Mouse (Mus musculus): ENCODE measurements at regions not wholly inside any gene's neighbourhood (a gene's known extent, or its start where the extent isn't known, plus 50 kb on each side); places are given as distances from the start of the nearest gene placed in this dataset.
A peak's percentile ranks its signal among the peaks of the same experiment; 100 is the strongest.

DNA sequence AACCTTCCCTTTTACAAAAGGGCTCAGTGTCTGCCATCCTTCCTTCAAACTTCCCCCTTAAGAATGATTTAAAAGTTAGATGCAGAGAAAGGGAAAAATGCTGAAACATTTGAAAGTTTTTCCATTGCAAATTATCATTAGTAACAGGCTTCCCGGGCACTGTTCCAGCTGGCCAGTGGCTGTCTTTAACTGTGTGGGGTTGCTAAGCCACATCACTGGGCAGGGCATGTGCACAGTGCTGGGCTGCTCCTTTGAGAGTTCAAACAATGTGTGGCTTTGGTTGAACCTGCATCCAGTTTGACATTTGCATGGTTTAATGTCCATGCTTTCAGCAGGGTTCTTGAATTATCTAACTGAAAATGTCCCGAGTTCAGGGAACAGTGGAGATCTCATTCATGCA, 512.1 kb upstream of the Id2 start:
- Histone ChIP-seq H3K9me3 (ENCODE audit: control insufficient read depth, low read length) (no peaks in the 10 kb centered on the region), H3K4me1 (ENCODE audit: control insufficient read depth, insufficient read depth, low read length) (peaks cover 8% of the 10 kb centered on the region), H3K9ac (ENCODE audit: low read depth, low read length) (no peak overlapping the region), H3K27ac (replicated peaks; ENCODE audit: low read depth, low read length) (peak overlapping the region; percentile 40; the same call in 1 of the 2 replicates), H3K4me2 (ENCODE audit: low read depth, low read length) (no peak overlapping the region), H3K4me3 (ENCODE audit: low read depth, low read length) (no peak overlapping the region), H3K27me3 (replicated peaks; ENCODE audit: control insufficient read depth, insufficient read depth, low read length) (no peaks in the 10 kb centered on the region), H3K36me3 (ENCODE audit: control insufficient read depth, insufficient read depth, low read length) (no peaks in the 10 kb centered on the region)
- ATAC-seq (ENCODE audit: low read depth) = peak; percentile 74; the same call in 1 of the 2 replicates
- DNase-seq (ENCODE audit: low spot score) = peak; percentile 87
- 32% methylated on average over 2 of the region's 2 CpGs for WGBS

DNA sequence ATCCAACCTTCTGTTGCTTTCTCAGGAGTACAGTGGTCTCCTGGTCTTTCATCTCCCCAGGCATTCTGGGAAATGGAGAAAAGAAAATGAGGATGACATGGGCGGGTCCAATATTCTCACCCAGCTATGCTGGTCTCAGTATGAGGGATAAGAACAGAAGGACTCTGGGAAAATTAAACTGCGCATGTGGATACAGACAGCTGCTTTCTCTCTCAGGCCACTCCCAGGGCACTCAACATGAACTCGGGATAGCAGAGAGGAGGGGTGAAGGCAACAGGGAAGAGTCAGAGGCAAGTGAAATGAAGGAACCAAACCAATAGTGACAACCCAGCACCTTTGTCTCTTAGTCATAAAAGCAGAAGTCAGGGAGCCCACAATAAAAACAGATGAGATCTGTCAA, 508.5 kb upstream of the Id2 start:
- H3K27ac ChIP-seq (replicated peaks; ENCODE audit: low read depth, low read length) = no peak overlapping the region
- no peak overlapping the region for H3K4me2 ChIP-seq (ENCODE audit: low read depth, low read length)
- 79% methylated on average over 3 of the region's 3 CpGs for WGBS
- H3K36me3 ChIP-seq (ENCODE audit: control insufficient read depth, insufficient read depth, low read length) = no peaks in the 10 kb centered on the region
- no peak overlapping the region for H3K4me3 ChIP-seq (ENCODE audit: low read depth, low read length)
- ATAC-seq (ENCODE audit: low read depth) = no peak
- no peak for DNase-seq (ENCODE audit: low spot score)
- no peaks in the 10 kb centered on the region for H3K9me3 ChIP-seq (ENCODE audit: control insufficient read depth, low read length)
- H3K9ac ChIP-seq (ENCODE audit: low read depth, low read length) = no peak overlapping the region
- H3K27me3 ChIP-seq (replicated peaks; ENCODE audit: control insufficient read depth, insufficient read depth, low read length) = no peaks in the 10 kb centered on the region
- H3K4me1 ChIP-seq (ENCODE audit: control insufficient read depth, insufficient read depth, low read length) = peaks cover 8% of the 10 kb centered on the region

GRCm38 (mm10) chr12:25590262-25590661, 493.3 kb upstream of the Id2 start:
- ATAC-seq (ENCODE audit: low read depth) = no peak
- 55% methylated on average over 2 of the region's 2 CpGs for WGBS
- no peak overlapping the region for H3K4me3 ChIP-seq (ENCODE audit: low read depth, low read length)

DNA sequence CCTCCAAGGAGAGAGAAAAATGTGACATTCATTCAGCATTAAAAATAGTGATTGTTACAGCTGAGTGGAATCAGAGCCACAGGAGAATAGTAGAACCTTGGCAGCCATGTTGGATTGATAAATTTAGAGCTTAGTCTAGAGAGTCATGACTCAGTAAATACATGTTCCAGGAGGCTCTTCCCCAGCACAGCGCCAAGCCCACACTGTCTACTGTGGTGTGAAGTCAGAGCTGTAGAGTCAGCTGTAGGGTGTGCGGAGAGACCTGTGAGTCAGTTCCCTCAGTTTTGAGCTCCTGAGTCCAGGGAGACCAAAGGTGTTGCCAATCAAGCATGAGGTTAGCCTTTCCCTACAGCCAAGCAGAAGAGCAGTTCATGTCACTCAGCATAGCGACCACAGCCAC, 488.8 kb upstream of the Id2 start:
- Histone ChIP-seq H3K27ac (replicated peaks; ENCODE audit: low read depth, low read length) (no peak overlapping the region), H3K9me3 (ENCODE audit: control insufficient read depth, low read length) (0 out of 2 replicates have a peak, but pooled peaks cover 7% of the 10 kb centered on the region)

More at GRCm38 (mm10) chr12:25590262-25590661, 493.3 kb upstream of the Id2 start:
- Histone ChIP-seq H3K4me2 (ENCODE audit: low read depth, low read length) (no peak overlapping the region), H3K9ac (ENCODE audit: low read depth, low read length) (no peak overlapping the region), H3K27me3 (replicated peaks; ENCODE audit: control insufficient read depth, insufficient read depth, low read length) (no peaks in the 10 kb centered on the region), H3K27ac (replicated peaks; ENCODE audit: low read depth, low read length) (no peak overlapping the region), H3K9me3 (ENCODE audit: control insufficient read depth, low read length) (peaks cover 11% of the 10 kb centered on the region; the same call in 1 of the 2 replicates), H3K4me1 (ENCODE audit: control insufficient read depth, insufficient read depth, low read length) (no peaks in the 10 kb centered on the region), H3K36me3 (ENCODE audit: control insufficient read depth, insufficient read depth, low read length) (no peaks in the 10 kb centered on the region)
- DNase-seq (ENCODE audit: low spot score) = peak; percentile 64

DNA sequence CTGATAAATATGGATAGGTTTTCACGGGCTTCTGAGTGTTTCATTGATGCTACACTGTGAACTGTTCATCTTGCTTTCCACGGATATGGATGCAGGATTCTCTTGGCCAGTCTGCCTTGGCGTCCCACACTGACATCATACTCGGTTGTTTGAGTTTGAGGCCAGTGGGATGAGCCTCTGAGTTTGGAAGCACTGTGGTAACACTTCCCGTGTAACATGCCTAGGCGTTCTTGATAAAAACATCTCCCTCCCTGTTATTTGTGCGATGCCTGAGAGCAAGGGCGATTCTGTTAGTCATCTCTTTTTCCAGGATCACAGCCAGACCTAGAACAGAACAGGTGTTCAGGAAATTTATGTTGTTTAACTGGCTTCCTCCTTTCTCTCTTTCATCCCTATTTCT, 482.5 kb upstream of the Id2 start:
- no peak overlapping the region for H3K4me2 ChIP-seq (ENCODE audit: low read depth, low read length)
- no peak overlapping the region for H3K4me3 ChIP-seq (ENCODE audit: low read depth, low read length)
- H3K27ac ChIP-seq (replicated peaks; ENCODE audit: low read depth, low read length) = no peak overlapping the region
- no peaks in the 10 kb centered on the region for H3K4me1 ChIP-seq (ENCODE audit: control insufficient read depth, insufficient read depth, low read length)
- no peak for DNase-seq (ENCODE audit: low spot score)
- no peaks in the 10 kb centered on the region for H3K36me3 ChIP-seq (ENCODE audit: control insufficient read depth, insufficient read depth, low read length)
- 79% methylated on average over 8 of the region's 8 CpGs for WGBS
- no peaks in the 10 kb centered on the region for H3K27me3 ChIP-seq (replicated peaks; ENCODE audit: control insufficient read depth, insufficient read depth, low read length)
- no peak for ATAC-seq (ENCODE audit: low read depth)
- no peaks in the 10 kb centered on the region for H3K9me3 ChIP-seq (ENCODE audit: control insufficient read depth, low read length)
- H3K9ac ChIP-seq (ENCODE audit: low read depth, low read length) = no peak overlapping the region

More for the DNA sequence above, 488.8 kb upstream of the Id2 start:
- no peak for ATAC-seq (ENCODE audit: low read depth)
- Histone ChIP-seq H3K4me2 (ENCODE audit: low read depth, low read length) (no peak overlapping the region), H3K36me3 (ENCODE audit: control insufficient read depth, insufficient read depth, low read length) (no peaks in the 10 kb centered on the region), H3K27me3 (replicated peaks; ENCODE audit: control insufficient read depth, insufficient read depth, low read length) (no peaks in the 10 kb centered on the region), H3K9ac (ENCODE audit: low read depth, low read length) (no peak overlapping the region), H3K4me3 (ENCODE audit: low read depth, low read length) (no peak overlapping the region), H3K4me1 (ENCODE audit: control insufficient read depth, insufficient read depth, low read length) (no peaks in the 10 kb centered on the region)
- 94% methylated on average over 3 of the region's 3 CpGs for WGBS
- DNase-seq (ENCODE audit: low spot score) = no peak

DNA sequence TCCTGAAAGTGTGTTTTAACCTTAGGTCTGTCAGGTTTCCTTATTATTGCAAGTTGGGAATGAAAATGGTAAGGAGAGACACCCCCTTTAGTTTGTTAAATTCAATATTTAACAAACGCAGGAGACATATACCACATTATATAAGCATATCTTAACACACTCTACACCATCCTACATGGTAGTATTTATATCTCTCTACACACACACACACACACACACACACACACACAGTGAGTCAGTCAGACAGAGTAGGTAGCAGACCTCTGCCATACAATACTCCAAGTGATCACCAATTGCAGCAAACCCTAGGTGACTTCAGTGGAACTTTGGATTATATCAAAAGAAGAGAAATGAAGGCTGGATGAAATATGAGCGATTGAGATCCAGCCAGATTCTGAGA, 468.2 kb upstream of the Id2 start:
- H3K36me3 ChIP-seq (ENCODE audit: control insufficient read depth, insufficient read depth, low read length) = no peaks in the 10 kb centered on the region
- H3K27me3 ChIP-seq (replicated peaks; ENCODE audit: control insufficient read depth, insufficient read depth, low read length) = no peaks in the 10 kb centered on the region

GRCm38 (mm10) chr12:25559601-25560000, 462.7 kb upstream of the Id2 start:
- Histone ChIP-seq H3K4me3 (ENCODE audit: low read depth, low read length) (no peak overlapping the region), H3K9ac (ENCODE audit: low read depth, low read length) (no peak overlapping the region), H3K4me1 (ENCODE audit: control insufficient read depth, insufficient read depth, low read length) (no peaks in the 10 kb centered on the region), H3K27ac (replicated peaks; ENCODE audit: low read depth, low read length) (no peak overlapping the region), H3K36me3 (ENCODE audit: control insufficient read depth, insufficient read depth, low read length) (no peaks in the 10 kb centered on the region), H3K27me3 (replicated peaks; ENCODE audit: control insufficient read depth, insufficient read depth, low read length) (no peaks in the 10 kb centered on the region), H3K9me3 (ENCODE audit: control insufficient read depth, low read length) (peaks cover 8% of the 10 kb centered on the region), H3K4me2 (ENCODE audit: low read depth, low read length) (no peak overlapping the region)
- no peak for ATAC-seq (ENCODE audit: low read depth)
- DNase-seq (ENCODE audit: low spot score) = no peak

More for the DNA sequence above, 468.2 kb upstream of the Id2 start:
- no peak overlapping the region for H3K27ac ChIP-seq (replicated peaks; ENCODE audit: low read depth, low read length)
- H3K4me1 ChIP-seq (ENCODE audit: control insufficient read depth, insufficient read depth, low read length) = no peaks in the 10 kb centered on the region
- H3K9ac ChIP-seq (ENCODE audit: low read depth, low read length) = no peak overlapping the region
- no peak for DNase-seq (ENCODE audit: low spot score)
- H3K9me3 ChIP-seq (ENCODE audit: control insufficient read depth, low read length) = no peaks in the 10 kb centered on the region
- ATAC-seq (ENCODE audit: low read depth) = no peak
- H3K4me3 ChIP-seq (ENCODE audit: low read depth, low read length) = no peak overlapping the region
- H3K4me2 ChIP-seq (ENCODE audit: low read depth, low read length) = no peak overlapping the region
- WGBS = 67% methylated on average over 2 of the region's 2 CpGs

DNA sequence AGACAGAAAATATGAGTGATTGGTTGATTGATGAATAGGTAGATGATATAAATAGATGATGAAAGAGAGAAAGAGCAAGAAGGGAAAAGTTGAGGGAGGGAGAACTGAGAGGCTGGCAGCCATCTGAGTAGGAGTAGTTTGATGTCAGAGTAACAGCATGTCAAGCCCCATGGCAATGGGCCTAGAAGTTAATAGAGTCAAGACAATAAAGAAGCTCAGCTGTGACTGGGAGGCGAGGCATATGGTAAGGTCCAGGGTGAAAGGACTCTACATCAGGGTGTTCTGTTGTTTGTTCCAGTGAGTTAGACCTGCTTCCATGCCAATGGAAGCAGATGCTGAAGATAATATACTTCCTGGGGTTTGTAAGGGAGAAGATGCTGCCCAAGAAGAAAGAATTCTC, 456.7 kb upstream of the Id2 start:
- Histone ChIP-seq H3K27ac (replicated peaks; ENCODE audit: low read depth, low read length) (no peak overlapping the region), H3K9me3 (ENCODE audit: control insufficient read depth, low read length) (peaks cover 8% of the 10 kb centered on the region), H3K36me3 (ENCODE audit: control insufficient read depth, insufficient read depth, low read length) (no peaks in the 10 kb centered on the region), H3K9ac (ENCODE audit: low read depth, low read length) (no peak overlapping the region), H3K4me2 (ENCODE audit: low read depth, low read length) (no peak overlapping the region), H3K27me3 (replicated peaks; ENCODE audit: control insufficient read depth, insufficient read depth, low read length) (no peaks in the 10 kb centered on the region), H3K4me3 (ENCODE audit: low read depth, low read length) (no peak overlapping the region), H3K4me1 (ENCODE audit: control insufficient read depth, insufficient read depth, low read length) (no peaks in the 10 kb centered on the region)
- no peak for ATAC-seq (ENCODE audit: low read depth)
- 86% methylated on average over 1 of the region's 1 CpGs for WGBS
- DNase-seq (ENCODE audit: low spot score) = no peak

GRCm38 (mm10) chr12:25549735-25550134, 452.8 kb upstream of the Id2 start:
- H3K9me3 ChIP-seq (ENCODE audit: control insufficient read depth, low read length) = no peaks in the 10 kb centered on the region
- WGBS = 63% methylated on average over 3 of the region's 3 CpGs
- no peaks in the 10 kb centered on the region for H3K36me3 ChIP-seq (ENCODE audit: control insufficient read depth, insufficient read depth, low read length)
- DNase-seq (ENCODE audit: low spot score) (peak; percentile 44), ATAC-seq (ENCODE audit: low read depth) (no peak)
- H3K9ac ChIP-seq (ENCODE audit: low read depth, low read length) = no peak overlapping the region
- H3K27me3 ChIP-seq (replicated peaks; ENCODE audit: control insufficient read depth, insufficient read depth, low read length) = no peaks in the 10 kb centered on the region
- H3K4me2 ChIP-seq (ENCODE audit: low read depth, low read length) = no peak overlapping the region
- H3K27ac ChIP-seq (replicated peaks; ENCODE audit: low read depth, low read length) = peak overlapping the region; percentile 18; the same call in 1 of the 2 replicates
- no peak overlapping the region for H3K4me3 ChIP-seq (ENCODE audit: low read depth, low read length)
- no peaks in the 10 kb centered on the region for H3K4me1 ChIP-seq (ENCODE audit: control insufficient read depth, insufficient read depth, low read length)

Data from embryonic facial prominence, embryonic 14.5 days (tissue).